Mouse (Mus musculus) kidney, adult 2 months (tissue): ENCODE results near the gene Zfp697. TPM values are rescaled to one million over a fixed set of nuclear protein-coding genes. Genes with fewer than 3 reads are reported as not detected.
"Not testable (repeated sequence)": the region's sequence is repeated elsewhere in the genome, so short reads cannot be mapped to it uniquely, and the experiment has no call there.

Source experiments
- DNase-seq: peaks from one replicate; pipeline ENCODE4 v3.0.0; 2021
- H3K27ac ChIP-seq: fragments of 200-500 bp; 2 replicates; pipeline ENCODE4 v1.5.1; 2012; ENCODE audit warnings: low read depth, low read length, control low read depth, inconsistent platforms; ENCODE audit not compliant: insufficient read depth
- H3K27me3 ChIP-seq: fragments of 200-500 bp; replicated peaks from 2 replicates; pipeline ENCODE4 v1.6.1; 2012; ENCODE audit warnings: mild to moderate bottlenecking, moderate library complexity, low read length, inconsistent platforms; ENCODE audit not compliant: control insufficient read depth, insufficient read depth
- H3K36me3 ChIP-seq: fragments of 200-500 bp; 2 replicates; pipeline ENCODE4 v1.6.1; 2012; ENCODE audit warnings: mild to moderate bottlenecking, moderate library complexity, low read length, inconsistent platforms; ENCODE audit not compliant: control insufficient read depth, insufficient read depth
- H3K4me1 ChIP-seq: fragments of 200-500 bp; 2 replicates; pipeline ENCODE4 v1.6.1; 2011; ENCODE audit warnings: low read length; ENCODE audit not compliant: control insufficient read depth, insufficient read depth
- H3K4me3 ChIP-seq: fragments of 200-500 bp; 2 replicates; pipeline ENCODE4 v1.5.1; 2011; ENCODE audit warnings: mild to moderate bottlenecking, low read depth, low read length, control low read depth; ENCODE audit not compliant: insufficient read depth
- CTCF ChIP-seq: fragments of 200-500 bp; conservative IDR thresholded peaks from 2 replicates; pipeline ENCODE4 v1.5.1; 2011; ENCODE audit warnings: low read depth, mild to moderate bottlenecking, control low read depth, low read length, moderate library complexity, mixed read lengths; ENCODE audit not compliant: insufficient read depth, insufficient read length
- POLR2A ChIP-seq: fragments of 200-500 bp; IDR thresholded peaks from one replicate; pipeline ENCODE4 v1.6.1; 2011; ENCODE audit warnings: low read depth, low read length, control low read depth
- WGBS: fragments of 180-500 bp; shearing (Covaris S2); methylation state at CpG from one replicate; pipeline ENCODE4 v1.1.7; 2018; 5-methylcytosine and 5-hydroxymethylcytosine counted together
- polyA plus RNA-seq: library from polyadenylated mRNA; depleted of rRNA; stranded (reverse); fragments of >200 nt; gene quantifications from 2 replicates; pipeline ENCODE4 v1.2.3, GENCODE M21; 2012

The Zfp697 gene
- polyA plus RNA-seq, 1 experiment, result 14.7 TPM

GRCm38 (mm10) chr3:98339097-98339705 lies 43.1 kb upstream of the Zfp697 start:
- Histone ChIP-seq H3K4me1 (no peaks in the 10 kb centered on the region; the same call in 1 of the 2 replicates), H3K36me3 (no peaks in the 10 kb centered on the region), H3K27ac (no peak overlapping the region), H3K4me3 (peak overlapping the region; percentile 47), H3K27me3 (no peaks in the 10 kb centered on the region)
- TF ChIP-seq CTCF (no peak), POLR2A (no peak)
- WGBS, result under 1% methylated on average over 46 of the region's 46 CpGs
- DNase-seq, result peak; percentile 30

- DNase-seq, result peak; percentile 75
- H3K27ac ChIP-seq, H3K36me3 ChIP-seq, H3K4me1 ChIP-seq, H3K27me3 ChIP-seq: not testable (repeated sequence)
- 2% methylated on average over 10 of the region's 10 CpGs for WGBS
- H3K4me3 ChIP-seq, result peak within 1 kb of the TSS; percentile 47
These were observed 42.6 kb upstream of the Zfp697 start, which contains the start of gene Phgdh for GRCm38 (mm10) chr3:98339706-98340109. Gene Phgdh (minus strand): TSS chr3:98339990.

GRCm38 (mm10) chr3:98340818-98341594 lies 41.3 kb upstream of the Zfp697 start:
- Histone ChIP-seq H3K4me1 (no peaks in the 10 kb centered on the region; the same call in 1 of the 2 replicates), H3K27me3 (no peaks in the 10 kb centered on the region), H3K27ac (no peak overlapping the region), H3K4me3 (no peak overlapping the region), H3K36me3 (no peaks in the 10 kb centered on the region)
- TF ChIP-seq POLR2A (no peak), CTCF (no peak)
- 92% methylated on average over 17 of the region's 17 CpGs for WGBS
- DNase-seq, result no peak

GRCm38 (mm10) chr3:98343235-98343634 lies 39.0 kb upstream of the Zfp697 start:
- H3K4me1 ChIP-seq, result no peaks in the 10 kb centered on the region; the same call in 1 of the 2 replicates
- no peak overlapping the region for H3K4me3 ChIP-seq
- no peak overlapping the region for H3K27ac ChIP-seq
- no peak for DNase-seq
- no peaks in the 10 kb centered on the region for H3K36me3 ChIP-seq
- H3K27me3 ChIP-seq, result no peaks in the 10 kb centered on the region
- TF ChIP-seq POLR2A (no peak), CTCF (no peak)
- WGBS, result 83% methylated on average over 3 of the region's 3 CpGs

GRCm38 (mm10) chr3:98348106-98348505 lies 34.2 kb upstream of the Zfp697 start:
- H3K36me3 ChIP-seq, result no peaks in the 10 kb centered on the region
- no peak for TF ChIP-seq POLR2A
- TF ChIP-seq CTCF, result no peak
- no peaks in the 10 kb centered on the region for H3K4me1 ChIP-seq
- WGBS, result 51% methylated on average over 6 of the region's 6 CpGs
- DNase-seq, result no peak
- H3K27ac ChIP-seq, result no peak overlapping the region
- no peaks in the 10 kb centered on the region for H3K27me3 ChIP-seq
- no peak overlapping the region for H3K4me3 ChIP-seq

- no peak for DNase-seq
These were observed 33.6 kb upstream of the Zfp697 start for GRCm38 (mm10) chr3:98348705-98349104.

GRCm38 (mm10) chr3:98353892-98354291 lies 28.4 kb upstream of the Zfp697 start:
- 31% methylated on average over 7 of the region's 7 CpGs for WGBS
- Histone ChIP-seq H3K4me3 (no peak overlapping the region), H3K36me3 (no peaks in the 10 kb centered on the region), H3K27ac (no peak overlapping the region), H3K4me1 (no peaks in the 10 kb centered on the region), H3K27me3 (no peaks in the 10 kb centered on the region)
- TF ChIP-seq POLR2A (no peak), CTCF (peak; percentile 33)
- DNase-seq, result peak; percentile 77

More at GRCm38 (mm10) chr3:98348705-98349104, 33.6 kb upstream of the Zfp697 start:
- Histone ChIP-seq H3K36me3 (no peaks in the 10 kb centered on the region), H3K27ac (no peak overlapping the region), H3K4me1 (no peaks in the 10 kb centered on the region), H3K4me3 (no peak overlapping the region), H3K27me3 (no peaks in the 10 kb centered on the region)
- TF ChIP-seq POLR2A, result no peak
- TF ChIP-seq CTCF, result no peak
- 35% methylated on average over 8 of the region's 8 CpGs for WGBS
